Mouse (Mus musculus): Measurements from ENCODE around the gene Rbm20.

The Rbm20 gene

DNA sequence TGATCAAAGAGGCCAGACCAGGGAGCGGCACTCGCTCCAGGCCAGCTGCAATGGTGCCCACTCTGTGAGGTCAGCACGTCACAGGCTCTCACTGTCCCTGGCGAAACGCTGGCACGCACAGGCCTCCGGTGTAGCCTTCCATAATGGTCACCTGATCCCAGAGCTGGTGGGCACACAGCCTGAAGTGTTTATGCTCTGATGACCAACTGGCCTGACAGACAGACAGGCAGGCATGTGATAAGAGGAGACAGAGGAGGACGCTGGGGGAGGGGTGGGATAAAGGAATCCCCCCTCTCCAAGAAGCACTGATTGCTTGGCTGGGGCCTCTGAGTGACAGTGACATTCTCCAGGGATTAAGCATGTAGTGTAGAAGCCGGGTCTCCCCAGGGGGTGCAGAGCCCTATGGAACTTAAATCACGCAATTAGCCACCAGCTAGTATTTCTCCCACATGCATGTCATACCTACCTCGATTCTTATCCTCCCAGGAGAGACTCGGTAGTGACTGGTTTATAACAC, 6.4 kb upstream of the Rbm20 start:
- no peak for DNase-seq (ENCODE audit: low spot score in 2 of 2)

DNA sequence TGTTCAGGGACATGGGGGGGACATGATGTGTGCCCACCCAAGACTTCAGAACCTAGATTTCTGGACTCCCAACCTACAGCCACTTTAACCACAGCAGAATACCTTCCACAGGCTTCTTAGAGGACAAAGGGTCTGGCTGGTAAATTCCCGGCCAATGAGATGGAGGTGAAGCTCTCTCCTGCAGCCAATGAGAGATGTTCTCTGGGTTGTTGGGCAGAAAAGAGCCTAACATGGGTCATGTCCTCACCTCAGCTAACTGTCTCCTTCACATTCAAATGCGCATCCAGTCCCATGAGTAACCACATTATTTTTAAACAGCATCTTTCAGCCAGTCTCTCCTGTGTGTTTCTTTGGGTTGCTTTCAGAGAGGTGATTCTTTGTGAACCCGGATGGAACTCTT, 5.7 kb upstream of the Rbm20 start:
- no peak for DNase-seq (ENCODE audit: low spot score in 2 of 2)

GRCm38 (mm10) chr19:53674131-53674925, 2.8 kb upstream of the Rbm20 start:
- no peak for DNase-seq (ENCODE audit: low spot score in 2 of 2)

DNA sequence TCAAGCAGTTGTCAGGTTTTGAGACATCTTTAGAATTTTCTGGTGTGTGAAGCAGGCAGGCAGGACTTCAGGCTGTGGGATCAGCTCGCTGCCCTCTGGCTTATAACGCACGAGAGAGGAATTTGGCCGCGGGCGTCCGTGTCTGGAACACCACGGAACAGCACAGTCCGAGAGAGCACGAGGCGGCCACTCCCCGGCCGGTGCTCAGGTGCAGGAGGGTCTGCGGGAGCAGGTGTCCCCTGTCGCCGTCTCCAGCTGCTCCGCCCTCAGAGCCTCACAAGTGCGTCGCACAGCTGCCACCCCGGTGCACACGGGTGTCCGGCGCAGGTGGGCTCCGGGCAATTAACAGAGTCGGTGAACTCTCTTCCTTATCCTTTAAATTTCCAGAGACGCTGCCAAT, 878 bp upstream of the Rbm20 start:
- DNase-seq (ENCODE audit: low spot score in 2 of 2): no peak

DNA sequence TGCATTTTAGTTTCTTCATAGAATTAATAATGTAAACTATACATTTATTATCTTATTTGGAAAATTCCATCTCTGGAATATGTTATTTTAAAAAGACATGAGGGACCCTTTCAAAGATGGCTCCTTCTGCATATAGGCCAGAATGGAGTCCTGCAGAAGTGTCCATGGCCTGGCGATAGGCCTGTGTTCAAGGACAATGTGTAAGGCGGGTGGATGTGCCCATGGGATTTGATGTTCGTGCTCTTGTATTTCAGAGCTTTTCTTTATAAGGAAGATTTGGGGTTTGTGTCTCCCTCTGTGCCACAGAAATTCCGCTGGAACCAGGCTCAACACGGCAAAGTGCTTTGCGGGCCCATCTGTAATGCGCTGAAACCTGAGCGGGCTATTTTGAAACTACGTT, 2.1 kb downstream of the Rbm20 start:
- DNase-seq (ENCODE audit: low spot score in 2 of 2): no peak

DNA sequence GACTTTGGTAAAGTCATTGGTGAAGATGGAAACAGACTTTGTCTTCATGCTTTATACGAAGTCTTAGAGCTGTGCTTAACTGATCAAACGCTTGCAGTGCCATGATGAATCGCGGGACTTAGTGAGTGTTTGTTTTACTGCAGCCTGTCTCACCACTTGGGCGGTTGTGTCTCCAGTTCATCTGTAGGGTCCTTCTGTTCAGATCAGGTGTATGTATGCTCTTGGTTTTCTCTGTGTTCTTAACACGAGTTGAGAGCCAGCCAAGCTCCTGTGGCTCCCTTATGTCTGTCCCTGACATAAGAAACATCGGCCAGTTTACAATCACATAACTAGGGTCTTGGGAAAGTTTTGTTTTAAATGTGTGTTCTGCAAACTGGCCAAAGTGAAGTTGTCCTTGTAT, 2.9 kb downstream of the Rbm20 start:
- DNase-seq (ENCODE audit: low spot score in 2 of 2): no peak

- DNase-seq (ENCODE audit: low spot score in 2 of 2): no peak
Observed at GRCm38 (mm10) chr19:53682427-53682826, 5.3 kb downstream of the Rbm20 start.

DNA sequence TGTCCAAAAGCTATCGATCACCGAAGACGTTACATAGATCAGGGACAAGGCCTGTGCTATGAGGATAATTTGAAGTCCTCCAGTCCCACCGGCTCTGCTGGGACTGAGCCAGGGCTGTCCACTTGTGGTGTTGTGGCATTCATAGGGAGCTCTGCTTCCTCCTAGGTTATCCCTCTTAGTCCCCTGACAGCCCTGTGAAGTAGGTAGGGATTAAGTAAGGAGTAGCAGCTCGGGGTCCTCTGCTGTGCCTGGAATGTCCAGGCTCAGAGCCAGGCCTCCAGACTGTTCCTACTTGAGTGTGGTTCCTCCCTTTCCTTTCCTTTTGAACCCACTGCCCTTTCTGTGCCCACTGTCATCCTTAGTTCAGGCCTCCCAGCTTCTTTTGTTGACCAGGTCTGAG, 10.5 kb downstream of the Rbm20 start:
- no peak for DNase-seq (ENCODE audit: low spot score in 2 of 2)

DNA sequence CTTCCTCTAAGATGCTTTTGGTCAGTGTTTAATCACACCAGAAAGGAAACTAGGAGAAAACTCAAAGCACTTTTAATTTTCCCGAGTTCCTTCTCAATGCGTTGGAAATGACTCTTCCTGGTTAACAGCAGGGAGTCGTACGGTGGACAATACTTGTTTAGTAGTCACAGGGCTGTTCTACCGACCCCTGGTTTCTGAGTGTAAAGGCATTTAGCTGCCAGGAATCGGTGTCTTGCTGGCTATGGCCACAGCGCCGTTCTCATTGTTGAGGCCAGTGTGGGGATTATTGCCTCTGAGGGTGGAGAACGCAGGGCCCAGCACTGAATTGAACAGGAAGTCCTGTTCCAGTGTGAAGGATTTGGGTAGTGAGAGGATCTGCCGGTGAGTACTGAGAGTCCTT, 13.7 kb downstream of the Rbm20 start:
- no peak for DNase-seq (ENCODE audit: low spot score in 2 of 2)

DNA sequence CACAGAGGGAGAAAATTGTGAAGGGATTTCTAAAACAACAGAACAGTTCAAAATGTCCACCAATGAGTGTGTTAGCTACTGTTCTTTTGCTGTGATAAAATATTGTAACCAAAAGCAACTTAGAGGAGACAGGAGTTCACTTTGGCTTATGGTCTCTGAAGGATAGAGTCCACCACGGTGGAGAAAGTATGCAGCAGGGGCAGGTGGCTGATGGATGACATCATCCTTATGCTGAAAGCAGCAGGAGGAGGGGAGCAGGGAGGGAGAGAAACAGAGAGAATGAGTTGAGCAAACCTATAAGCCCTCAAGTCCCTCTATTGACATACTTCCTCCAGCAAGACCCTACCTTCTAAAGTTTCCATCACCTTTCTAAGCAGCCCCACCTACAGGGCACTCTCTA, 16.9 kb downstream of the Rbm20 start:
- no peak for DNase-seq (ENCODE audit: low spot score in 2 of 2)

DNA sequence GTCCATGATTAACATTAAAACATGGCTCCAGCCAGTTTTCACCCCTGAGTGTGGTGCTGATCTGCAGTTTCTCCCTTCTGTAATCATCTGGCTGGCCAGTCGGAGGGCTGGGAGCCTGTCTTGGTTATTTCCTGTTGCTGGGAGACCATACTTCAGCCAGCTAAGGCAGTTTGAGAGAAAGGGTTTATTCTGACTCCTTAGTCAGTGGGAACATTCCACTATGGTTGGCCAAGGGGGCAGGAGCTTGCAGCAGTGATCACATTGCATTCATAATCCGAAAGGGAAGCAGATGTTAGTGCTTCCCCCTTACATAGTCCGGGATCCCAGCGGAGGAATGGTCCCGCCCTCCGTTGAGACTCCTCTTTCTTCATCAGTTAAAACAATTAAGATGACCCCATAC, 19.0 kb downstream of the Rbm20 start:
- no peak for DNase-seq (ENCODE audit: low spot score in 2 of 2)

DNA sequence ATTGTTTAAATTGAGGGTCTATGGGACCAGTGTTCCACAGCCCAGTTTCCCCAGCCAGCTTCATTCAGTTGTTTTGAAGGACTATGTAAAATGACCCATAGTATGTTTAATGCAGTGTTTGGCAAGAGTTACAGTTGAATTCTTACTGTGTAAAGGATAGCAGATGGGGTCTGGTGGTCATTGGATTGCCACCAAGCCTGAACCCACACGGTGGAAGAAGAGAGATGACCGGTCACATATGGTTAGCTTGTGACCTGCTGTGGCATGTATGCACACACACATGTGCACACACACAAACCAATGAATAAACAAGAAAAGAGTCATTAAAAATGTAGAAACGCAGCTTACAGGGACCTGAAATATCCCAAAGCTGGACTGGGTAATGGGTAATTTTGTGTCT, 19.5 kb downstream of the Rbm20 start:
- no peak for DNase-seq (ENCODE audit: low spot score in 2 of 2)

- no peak for DNase-seq (ENCODE audit: low spot score in 2 of 2)
Observed at GRCm38 (mm10) chr19:53697376-53698126, 20.4 kb downstream of the Rbm20 start.

- DNase-seq (ENCODE audit: low spot score in 2 of 2): no peak
Observed at GRCm38 (mm10) chr19:53699671-53700070, 22.6 kb downstream of the Rbm20 start.

DNA sequence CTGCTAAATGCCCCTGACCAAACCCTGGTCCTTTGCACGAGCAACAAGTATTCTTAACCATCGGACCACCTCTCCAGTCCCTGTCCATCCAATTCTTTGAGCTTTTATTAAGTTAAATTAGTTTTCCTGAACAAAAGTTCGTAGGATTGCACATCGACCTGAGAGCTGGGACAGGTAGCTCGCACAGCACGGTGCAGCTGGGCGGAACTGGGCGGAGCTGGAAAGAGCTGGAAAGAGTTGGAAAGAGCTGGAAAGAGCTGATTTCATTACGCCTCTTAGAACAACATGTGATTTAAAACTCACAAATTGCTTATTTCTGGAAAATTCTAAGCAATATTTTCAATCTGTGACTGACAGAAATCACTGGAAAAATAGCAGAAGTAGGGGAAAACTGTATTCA, 24.3 kb downstream of the Rbm20 start:
- DNase-seq (ENCODE audit: low spot score in 2 of 2): no peak

DNA sequence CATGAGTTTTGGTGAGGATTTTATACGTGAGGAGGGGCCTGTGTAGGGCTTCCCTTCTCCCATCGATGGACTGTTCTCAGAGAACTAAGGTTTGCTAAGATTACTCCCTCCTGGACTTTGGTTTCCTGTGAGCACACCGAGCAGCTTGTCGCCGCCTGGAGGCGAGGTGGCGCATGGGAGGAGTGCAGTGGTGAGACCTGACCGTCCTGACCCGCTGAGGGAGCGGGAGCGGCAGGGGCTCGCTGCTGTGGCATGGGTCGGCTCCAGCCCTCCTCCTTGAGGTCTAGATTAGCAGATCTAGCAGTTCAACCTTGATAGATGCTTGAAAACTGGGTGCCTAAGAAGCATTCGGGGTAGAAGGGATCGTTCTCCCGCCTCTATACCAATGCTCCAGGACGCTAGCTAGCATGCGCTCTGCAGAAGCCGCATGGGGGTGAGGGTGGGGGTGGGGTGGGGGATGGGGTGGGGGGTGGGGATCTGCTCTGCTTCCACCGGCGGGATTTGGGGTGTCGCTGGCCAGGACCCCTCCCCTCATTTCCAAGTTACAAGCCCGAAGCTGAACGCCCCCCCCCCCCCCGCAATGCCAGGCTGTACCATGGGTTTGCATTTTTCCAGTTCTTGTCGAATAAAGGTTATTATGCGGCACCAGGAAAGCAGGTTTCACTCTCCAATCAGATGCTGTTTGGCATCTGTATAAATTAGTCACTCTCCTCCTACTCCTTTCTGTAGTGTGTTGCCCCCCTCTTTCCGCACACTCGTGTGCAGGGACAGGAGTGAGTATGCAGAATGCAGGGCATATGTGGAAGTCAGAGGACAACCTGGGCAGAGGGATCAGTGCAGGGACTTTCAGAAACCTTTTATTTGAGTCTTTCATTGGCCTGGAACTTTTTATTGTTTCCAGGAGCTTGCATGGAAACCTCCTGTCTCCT, 28.1 kb downstream of the Rbm20 start:
- DNase-seq (ENCODE audit: low spot score in 2 of 2): peak in 1 of 2 experiments; percentile 57

- no peak for DNase-seq (ENCODE audit: low spot score in 2 of 2)
Observed at GRCm38 (mm10) chr19:53708401-53708800, 31.3 kb downstream of the Rbm20 start.

DNA sequence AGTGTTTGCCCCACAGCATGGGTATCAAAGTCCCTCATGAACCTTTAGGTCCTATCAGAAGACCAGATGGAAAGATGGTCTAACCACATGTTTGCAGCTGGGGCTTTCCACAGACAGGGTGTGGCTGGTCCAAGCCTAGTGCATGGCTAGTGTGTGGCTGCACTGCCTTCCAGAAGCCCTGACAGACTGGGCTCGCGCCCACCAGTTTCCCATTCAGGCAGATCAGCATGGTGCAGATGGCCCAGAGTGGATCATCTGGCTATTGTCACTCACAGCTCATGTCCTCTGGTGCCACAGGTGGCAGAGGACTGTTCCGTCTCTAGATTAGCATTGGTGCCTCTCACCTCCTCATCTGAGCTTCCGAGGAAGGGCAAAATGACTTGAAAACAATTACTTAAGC, 33.8 kb downstream of the Rbm20 start:
- DNase-seq (ENCODE audit: low spot score in 2 of 2): no peak

GRCm38 (mm10) chr19:53711261-53711890, 34.3 kb downstream of the Rbm20 start:
- no peak for DNase-seq (ENCODE audit: low spot score in 2 of 2)

DNA sequence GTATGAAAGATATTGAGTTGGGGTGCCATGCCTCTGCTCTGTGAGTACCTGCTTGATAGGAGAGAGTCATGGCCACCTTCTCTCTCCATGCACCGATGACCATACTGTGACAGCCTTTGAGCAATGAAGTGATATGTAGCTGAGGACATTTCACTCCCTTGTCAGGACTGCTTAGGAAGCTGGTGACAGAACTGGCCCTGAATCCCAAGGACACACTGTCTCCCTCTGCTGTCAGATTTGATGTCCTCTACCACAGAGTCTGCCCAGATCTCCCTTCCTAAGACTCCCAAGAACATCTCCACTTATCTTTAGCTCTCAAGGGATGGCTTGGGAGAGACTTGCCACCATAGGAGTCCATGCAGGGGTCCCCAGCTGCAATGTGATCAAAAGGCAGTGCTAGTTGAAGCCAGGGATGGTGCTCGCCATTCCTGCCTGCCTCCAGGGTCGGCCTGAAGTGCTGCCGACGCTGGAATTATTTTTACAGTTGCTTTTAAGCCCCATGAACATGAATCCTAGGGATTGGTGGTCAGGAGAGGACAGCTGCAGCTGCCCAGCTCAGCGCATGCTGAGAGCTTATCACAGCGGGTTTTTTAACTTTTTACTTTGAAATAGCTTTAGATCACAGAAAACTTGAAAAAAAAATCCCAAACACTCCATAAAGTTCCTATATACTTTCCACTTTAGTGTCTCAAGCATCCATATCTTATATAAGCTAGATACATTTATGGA, 35.4 kb downstream of the Rbm20 start:
- DNase-seq (ENCODE audit: low spot score in 2 of 2): no peak

GRCm38 (mm10) chr19:53713364-53713763, 36.3 kb downstream of the Rbm20 start:
- DNase-seq (ENCODE audit: low spot score in 2 of 2): no peak
